Mouse (Mus musculus) C2C12 (cell line): ENCODE results near the gene S100a9.

Experiments
- CTCF ChIP-seq: IDR thresholded peaks from one replicate; pipeline ENCODE4 v1.5.1; 2011; ENCODE audit not compliant: control insufficient read depth, insufficient read depth, insufficient read length
- MAX ChIP-seq: IDR thresholded peaks from one replicate; pipeline ENCODE4 v1.6.1; 2011; ENCODE audit warnings: mild to moderate bottlenecking, control low read depth
- MYOD1 ChIP-seq: IDR thresholded peaks from one replicate; pipeline ENCODE4 v1.6.1; 2011; ENCODE audit warnings: low read depth; ENCODE audit not compliant: control insufficient read depth, insufficient read length

- TF ChIP-seq CTCF (no peak), MYOD1 (no peak), MAX (no peak)
These were observed 6.7 kb upstream of the S100a9 start for GRCm38 (mm10) chr3:90702244-90702643.
